Mouse (Mus musculus): ENCODE measurements at regions not wholly inside any gene's neighbourhood (a gene's known extent, or its start where the extent isn't known, plus 50 kb on each side); places are given as distances from the start of the nearest gene placed in this dataset.

DNA sequence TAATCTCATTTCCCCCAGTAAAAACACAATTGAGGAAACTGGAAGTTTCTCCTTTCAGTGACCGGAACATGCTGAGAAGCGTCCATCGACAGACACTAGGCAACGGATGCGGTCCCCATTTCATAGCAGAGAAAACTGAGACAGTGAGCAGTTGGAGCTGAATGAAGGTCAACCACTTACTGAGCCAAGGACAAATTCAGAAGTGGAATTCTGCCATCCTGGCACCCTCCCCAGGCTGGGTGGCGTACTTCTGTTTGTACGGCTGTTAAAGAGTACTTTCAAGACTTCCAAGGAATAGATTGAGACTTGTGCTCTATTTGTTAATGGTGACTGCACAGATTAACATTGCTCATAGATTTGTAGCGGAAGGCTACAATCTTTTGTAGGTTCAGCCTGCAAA, 54.2 kb upstream of the Bhlhe40 start:
- Histone ChIP-seq H3K27ac (no peak overlapping the region), H3K4me3 (no peak overlapping the region)
- peak; percentile 50 to 56 for DNase-seq (ENCODE audit: low spot score in 2 of 2)
- peak; percentile 17; the same call in 1 of the 2 replicates for TF ChIP-seq CTCF (conservative IDR thresholded peaks at IDR 0.05)

DNA sequence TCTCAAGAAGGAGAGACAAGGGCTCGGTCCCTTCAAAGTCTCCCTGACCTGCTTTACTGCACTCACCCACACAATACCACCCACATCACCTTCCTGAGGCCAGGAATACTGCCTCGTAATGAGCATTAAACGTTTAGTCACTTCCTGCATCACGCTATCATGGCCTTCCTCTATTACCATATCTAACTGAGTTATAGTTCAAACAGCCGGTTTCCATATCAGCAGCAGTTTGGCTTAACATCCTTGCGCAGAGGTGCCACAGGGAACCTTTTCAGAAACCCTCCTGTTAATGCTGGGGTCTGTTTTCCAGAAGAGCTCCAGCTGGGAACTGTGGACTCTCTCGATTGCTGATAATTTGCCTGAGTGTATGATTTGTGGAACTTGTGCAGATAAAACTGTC, 52.1 kb upstream of the Bhlhe40 start:
- DNase-seq (ENCODE audit: low spot score in 2 of 2): no peak
- no peak for TF ChIP-seq CTCF (conservative IDR thresholded peaks at IDR 0.05)
- no peak overlapping the region for H3K4me3 ChIP-seq

More for the DNA sequence above, 52.1 kb upstream of the Bhlhe40 start:
- H3K27ac ChIP-seq: no peak overlapping the region
